Mouse (Mus musculus) spleen, postnatal 10 days (tissue): ENCODE results near the gene Rnaset2a.
"Not testable (repeated sequence)": the region's sequence is repeated elsewhere in the genome, so short reads cannot be mapped to it uniquely, and the experiment has no call there.

Experiments used
- DNase-seq, 2 experiments: peaks; one replicate each; pipeline ENCODE4 v3.0.0; 2021 to 2022; ENCODE audit warnings: low spot score in 2 of 2

The Rnaset2a gene

GRCm38 (mm10) chr17:8147439-8148316 is at the start of gene Rnaset2a, which contains the start of gene Gm49673:
Gene Rnaset2a (minus strand): TSS chr17:8148097.
Gene Gm49673 (minus strand): TSS chr17:8147788.
- peak; percentile 35 to 49 for DNase-seq

- DNase-seq = no peak
Measured at GRCm38 (mm10) chr17:8197652-8198051, 49.8 kb upstream of the Rnaset2a start.

- no peak for DNase-seq
Measured at GRCm38 (mm10) chr17:8195685-8196376, 47.9 kb upstream of the Rnaset2a start.

- no peak for DNase-seq
Measured at GRCm38 (mm10) chr17:8193678-8194077, 45.8 kb upstream of the Rnaset2a start.

- DNase-seq = no peak
Measured at GRCm38 (mm10) chr17:8184217-8184616, 36.3 kb upstream of the Rnaset2a start.

- DNase-seq = no peak
Measured at GRCm38 (mm10) chr17:8183815-8184214, 35.9 kb upstream of the Rnaset2a start.

GRCm38 (mm10) chr17:8177090-8177489 is 29.2 kb upstream of the Rnaset2a start:
- DNase-seq = no peak

- no peak for DNase-seq
Measured at GRCm38 (mm10) chr17:8171081-8171480, 23.2 kb upstream of the Rnaset2a start.

- DNase-seq = no peak
Measured at GRCm38 (mm10) chr17:8170331-8170730, 22.4 kb upstream of the Rnaset2a start.

- not testable (repeated sequence) for DNase-seq
Measured at GRCm38 (mm10) chr17:8167436-8167835, 19.5 kb upstream of the Rnaset2a start.

GRCm38 (mm10) chr17:8166454-8166853 is 18.6 kb upstream of the Rnaset2a start:
- not testable (repeated sequence) for DNase-seq

- DNase-seq = not testable (repeated sequence)
Measured at GRCm38 (mm10) chr17:8165977-8166376, 18.1 kb upstream of the Rnaset2a start.

- DNase-seq = peak; percentile 37 to 68
Measured at GRCm38 (mm10) chr17:8165608-8165945, 17.7 kb upstream of the Rnaset2a start.

- DNase-seq = peak; percentile 31 to 85
Measured at GRCm38 (mm10) chr17:8164701-8165607, 17.1 kb upstream of the Rnaset2a start, which contains the start of gene Fgfr1op. Gene Fgfr1op (plus strand): TSS chr17:8165501.

- DNase-seq = peak in 1 of 2 experiments; percentile 67
Measured at GRCm38 (mm10) chr17:8160969-8161368, 13.1 kb upstream of the Rnaset2a start.

- not testable (repeated sequence) for DNase-seq
Measured at GRCm38 (mm10) chr17:8158627-8159026, 10.7 kb upstream of the Rnaset2a start.

GRCm38 (mm10) chr17:8155982-8156381 is 8.1 kb upstream of the Rnaset2a start:
- not testable (repeated sequence) for DNase-seq

- DNase-seq = not testable (repeated sequence)
Measured at GRCm38 (mm10) chr17:8155010-8155409, 7.1 kb upstream of the Rnaset2a start.

- not testable (repeated sequence) for DNase-seq
Measured at GRCm38 (mm10) chr17:8146931-8147330, 966 bp downstream of the Rnaset2a start.

GRCm38 (mm10) chr17:8143802-8144673 is 3.9 kb downstream of the Rnaset2a start:
- DNase-seq = not testable (repeated sequence)

GRCm38 (mm10) chr17:8140210-8140609 is 7.7 kb downstream of the Rnaset2a start:
- DNase-seq = not testable (repeated sequence)
